Mouse (Mus musculus): ENCODE measurements around the gene Sh3bp2.

GRCm38 (mm10) chr5:34513466-34514217 lies 12.0 kb upstream of the Sh3bp2 start, which contains the start of gene Tnip2:
- TF ChIP-seq GATA1 (IDR thresholded peaks at IDR 0.05; ENCODE audit: borderline replicate concordance, low read length) = no peak
- no peak for TF ChIP-seq FLI1 (IDR thresholded peaks at IDR 0.05; ENCODE audit: low read length)
